ENCODE assay signal across 23 mouse cellular contexts in the genomic region with DNA sequence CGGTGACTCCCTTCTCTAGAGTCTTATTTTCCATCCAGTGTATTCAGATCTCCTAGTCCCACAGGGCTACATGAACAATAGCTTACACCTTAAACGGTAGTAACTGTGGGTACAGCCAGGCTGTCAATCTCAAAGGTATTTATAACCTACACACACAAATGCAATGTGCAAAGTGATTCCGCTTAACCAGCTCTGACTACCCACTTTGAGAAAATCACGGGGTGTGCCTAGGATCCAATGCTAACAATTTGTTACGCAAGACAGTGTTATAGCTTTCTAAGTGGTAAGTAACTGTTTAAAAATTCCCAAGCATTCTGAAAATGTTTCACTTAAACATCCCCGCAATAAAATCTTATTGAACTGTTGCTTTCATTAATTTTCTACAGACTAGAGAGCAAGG.
"Had no signal": no experiment of that assay in that cellular context is flagged by ENCODE, and none has a peak within 500 bp of the region (broad histone marks: within the 10 kb centered on the region; RNA-seq: fewer than 3 reads in every experiment).

No protein-coding gene starts in this region.

- H3K27ac ChIP-seq: heart, adult 2 months; heart, embryonic 13.5 days; heart, embryonic 15.5 days; hindbrain, embryonic 13.5 days; hindbrain, embryonic 15.5 days; hindbrain, postnatal 0 days; layer of hippocampus, adult 2 months; left cerebral cortex, adult 2 months; limb, embryonic 13.5 days; limb, embryonic 15.5 days; liver, embryonic 12.5 days had no signal

- H3K27me3 ChIP-seq: heart, embryonic 13.5 days; heart, embryonic 15.5 days; hindbrain, embryonic 13.5 days; hindbrain, embryonic 15.5 days; limb, embryonic 13.5 days; limb, embryonic 15.5 days; liver, embryonic 12.5 days had no signal

- H3K4me2 ChIP-seq: heart, embryonic 11.5 days; heart, embryonic 13.5 days; heart, embryonic 15.5 days; hindbrain, embryonic 13.5 days; hindbrain, embryonic 15.5 days; limb, embryonic 13.5 days; limb, embryonic 15.5 days; liver, embryonic 12.5 days had no signal

- H3K9ac ChIP-seq: forebrain, postnatal 0 days; heart, embryonic 13.5 days; heart, embryonic 15.5 days; hindbrain, embryonic 13.5 days; hindbrain, embryonic 15.5 days; limb, embryonic 13.5 days; limb, embryonic 15.5 days; liver, embryonic 12.5 days had no signal

- H3K36me3 ChIP-seq: heart, embryonic 13.5 days; heart, embryonic 15.5 days; hindbrain, embryonic 13.5 days; hindbrain, embryonic 15.5 days; limb, embryonic 13.5 days; limb, embryonic 15.5 days; liver, embryonic 12.5 days had no signal

- ATAC-seq: forebrain, postnatal 0 days; hindbrain, postnatal 0 days; liver, embryonic 12.5 days had no signal

- DNase-seq: forebrain, postnatal 0 days; gastrocnemius, postnatal 14 days; gastrocnemius, postnatal 36 days; heart, adult 11 months; heart, adult 2 months; heart, postnatal 14 days; heart, postnatal 36 days; kidney, adult 18-20 months; kidney, adult 8-10 months; kidney, postnatal 10 days; kidney, postnatal 25 days; kidney, postnatal 4 days had no signal

- H3K4me1 ChIP-seq: heart, embryonic 13.5 days; heart, embryonic 15.5 days; hindbrain, embryonic 13.5 days; hindbrain, embryonic 15.5 days; limb, embryonic 13.5 days; limb, embryonic 15.5 days; liver, embryonic 12.5 days had no signal

- H3K4me3 ChIP-seq: heart, adult 2 months; heart, embryonic 13.5 days; heart, embryonic 15.5 days; hindbrain, embryonic 13.5 days; hindbrain, embryonic 15.5 days; layer of hippocampus, adult 2 months; left cerebral cortex, adult 2 months; limb, embryonic 13.5 days; limb, embryonic 15.5 days; liver, embryonic 12.5 days had no signal

- H3K9me3 ChIP-seq: heart, embryonic 13.5 days; heart, embryonic 15.5 days; hindbrain, embryonic 13.5 days; hindbrain, embryonic 15.5 days; limb, embryonic 13.5 days; limb, embryonic 15.5 days; liver, embryonic 12.5 days had no signal
